Mouse (Mus musculus): ENCODE results near the gene Mgll.

The Mgll gene

GRCm38 (mm10) chr6:88776336-88776923 is 52.2 kb downstream of the Mgll start:
- no peak for DNase-seq

- no peak for DNase-seq
Observed at GRCm38 (mm10) chr6:88776964-88777363, 52.8 kb downstream of the Mgll start.

DNA sequence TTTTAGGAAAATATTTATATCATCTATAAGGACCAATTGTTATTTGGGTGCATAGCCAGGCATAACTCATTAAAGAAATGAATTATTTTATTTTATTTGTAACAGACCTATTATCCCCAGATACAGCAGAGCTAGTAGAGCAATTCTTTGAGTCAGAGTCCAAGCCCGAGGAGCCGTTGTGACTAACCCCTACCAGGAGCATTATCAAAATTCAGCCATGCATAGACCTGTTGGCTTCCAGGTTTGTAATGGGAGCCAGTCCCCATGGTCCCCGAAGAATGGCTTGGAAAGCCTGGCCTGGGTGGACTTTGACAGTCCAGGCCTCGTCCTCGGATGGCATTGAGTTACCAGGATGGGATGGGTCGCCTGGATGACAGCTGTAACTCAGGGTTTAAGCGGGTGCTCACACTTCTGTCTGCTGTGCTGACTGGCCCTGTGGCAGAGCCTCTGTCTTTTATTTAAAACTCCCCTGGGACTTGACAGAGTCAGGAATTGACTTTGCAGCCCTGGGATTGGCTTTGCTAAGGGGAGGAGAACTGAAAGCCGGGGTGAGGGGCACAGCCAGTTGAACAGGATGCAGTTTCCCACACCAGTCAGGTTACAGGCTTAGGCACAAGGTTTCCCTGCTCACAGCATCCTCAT is 54.0 kb downstream of the Mgll start:
- DNase-seq: no peak

GRCm38 (mm10) chr6:88779755-88780154 is 55.5 kb downstream of the Mgll start:
- DNase-seq: no peak

DNA sequence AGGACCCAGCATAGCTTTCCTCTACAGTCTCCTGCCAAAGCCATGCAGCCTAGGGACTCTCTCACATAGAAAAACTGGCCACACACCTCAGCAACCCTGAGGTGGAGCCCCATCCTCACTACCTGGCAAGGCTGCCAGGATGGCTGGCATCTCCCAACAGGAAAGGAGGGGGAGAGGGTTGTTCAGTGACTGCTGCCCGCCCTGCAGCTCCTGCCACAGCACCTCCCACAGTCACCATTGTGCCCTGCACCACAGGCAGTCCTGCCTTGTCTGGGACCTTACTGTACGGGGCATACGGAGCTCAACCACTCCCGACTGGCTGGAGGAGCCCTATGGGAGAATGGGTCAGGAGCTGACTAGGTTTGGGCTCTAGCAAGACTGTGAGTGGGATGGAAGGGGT is 57.7 kb downstream of the Mgll start:
- no peak for DNase-seq

DNA sequence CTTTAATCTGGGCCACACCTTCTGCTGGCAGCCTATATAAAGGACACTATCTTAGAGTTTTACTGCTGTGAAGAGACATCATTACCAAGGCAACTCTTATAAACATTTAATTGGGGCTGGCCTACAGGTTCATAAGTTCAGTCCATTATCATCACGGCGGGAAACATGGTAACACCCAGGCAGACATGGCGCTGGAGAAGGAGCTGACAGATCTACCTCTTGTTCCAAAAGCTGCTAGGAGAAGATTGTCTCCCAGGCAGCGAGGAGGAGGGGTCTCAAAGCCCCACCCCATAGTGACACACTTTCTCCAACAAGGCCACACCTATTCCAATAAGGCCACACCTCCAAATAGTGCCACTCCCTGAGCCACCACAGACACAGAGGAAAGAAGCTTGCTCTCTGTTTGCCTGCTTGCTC is 58.8 kb downstream of the Mgll start:
- DNase-seq: no peak

GRCm38 (mm10) chr6:88784691-88785173 is 60.5 kb downstream of the Mgll start:
- DNase-seq: no peak

- no peak for DNase-seq
Observed at GRCm38 (mm10) chr6:88785331-88785730, 61.1 kb downstream of the Mgll start.

DNA sequence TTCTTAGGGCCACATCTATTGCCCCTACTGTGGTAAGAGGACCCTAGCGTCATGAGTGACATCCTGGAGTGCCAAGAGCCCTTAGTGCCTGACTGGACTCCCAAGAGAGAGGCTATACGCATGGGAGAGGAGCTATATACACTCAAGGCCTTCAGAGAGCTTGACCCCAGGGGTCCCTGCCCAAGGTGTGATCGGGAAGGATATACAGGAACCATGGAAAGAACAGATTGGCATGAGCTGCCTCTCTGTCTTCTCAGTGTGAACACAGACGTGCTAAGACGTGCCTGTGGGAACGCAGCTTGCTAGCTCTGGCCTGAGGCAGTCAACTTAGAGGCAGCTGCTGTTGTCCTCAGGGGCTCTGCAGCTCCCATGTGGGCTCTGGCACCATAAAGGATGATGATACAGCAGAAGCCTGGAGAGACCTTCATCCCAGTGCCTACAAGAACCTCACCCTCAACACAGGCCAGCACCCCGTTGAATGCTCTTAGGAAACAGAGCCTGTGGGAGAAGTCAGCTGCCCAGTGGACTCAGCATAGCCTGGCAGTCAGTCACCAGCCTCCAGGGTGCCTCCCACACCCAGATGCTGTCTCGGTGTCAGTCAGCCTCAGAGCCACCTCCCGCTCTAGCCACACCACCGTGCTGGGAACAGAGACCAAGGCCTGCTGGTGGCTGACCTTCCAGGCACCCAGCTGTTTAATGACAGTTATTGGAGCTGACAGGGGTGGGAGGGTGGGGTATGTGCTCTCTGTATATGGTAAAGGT is 61.8 kb downstream of the Mgll start:
- DNase-seq: no peak

DNA sequence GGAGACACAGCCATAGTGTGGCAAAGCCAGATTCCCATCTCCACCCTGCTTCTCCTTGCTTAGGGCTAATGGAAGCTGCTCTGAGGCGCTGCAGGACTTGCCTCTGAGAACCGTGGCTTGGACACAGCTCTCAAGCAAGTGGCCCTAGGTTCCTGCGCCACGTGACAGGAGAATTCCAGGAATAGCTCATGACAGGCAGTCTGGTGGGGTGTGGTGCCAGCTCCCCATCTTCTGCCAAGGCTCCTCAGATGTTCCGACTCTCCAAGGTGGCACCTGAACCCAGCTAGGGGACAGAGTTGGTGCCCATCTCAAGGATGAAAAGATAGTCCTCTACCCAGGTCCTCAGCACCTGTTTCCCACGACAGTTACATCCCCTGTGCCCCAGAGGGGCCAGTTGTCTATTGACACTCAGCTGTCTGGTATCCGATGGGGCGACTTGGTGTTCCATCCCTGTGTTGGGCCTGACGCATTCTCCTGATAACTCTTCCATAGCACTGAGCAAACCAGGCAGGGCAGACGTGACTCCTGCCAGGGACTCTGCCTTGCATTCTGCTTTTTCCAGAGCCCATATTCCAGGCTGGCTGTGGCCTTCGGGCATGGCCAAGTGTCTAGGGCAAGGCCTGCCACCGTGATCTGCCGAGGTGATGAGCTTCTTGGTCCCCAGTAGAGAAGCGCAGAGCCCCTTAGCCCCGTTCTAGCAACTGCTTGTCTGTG is 62.7 kb downstream of the Mgll start:
- no peak for DNase-seq

GRCm38 (mm10) chr6:88787496-88787895 is 63.3 kb downstream of the Mgll start:
- DNase-seq: no peak

DNA sequence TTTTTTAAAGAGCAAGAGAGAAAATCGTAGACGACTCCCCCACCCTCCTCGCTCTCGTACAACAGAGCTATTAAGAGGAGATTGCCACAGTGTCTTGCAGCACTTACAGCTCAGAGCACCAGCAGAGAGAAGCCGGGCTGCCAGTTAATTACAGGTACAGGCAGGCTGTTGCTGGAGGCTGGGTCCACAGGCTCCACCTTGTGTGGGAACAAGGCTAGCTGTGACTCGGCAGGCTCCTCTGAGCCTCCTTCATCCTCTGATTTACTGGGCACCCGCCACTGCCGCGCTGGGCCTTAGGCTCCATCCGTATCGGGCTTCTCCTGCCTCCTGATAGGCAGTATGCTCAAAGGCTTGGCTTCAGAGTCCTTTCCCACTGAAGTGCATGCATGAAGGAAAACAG is 64.0 kb downstream of the Mgll start:
- DNase-seq: no peak

- no peak for DNase-seq
Observed at GRCm38 (mm10) chr6:88791299-88791698, 67.1 kb downstream of the Mgll start.

GRCm38 (mm10) chr6:88792147-88792691 is 68.0 kb downstream of the Mgll start:
- no peak for DNase-seq

- DNase-seq: no peak
Observed at GRCm38 (mm10) chr6:88793243-88793642, 69.0 kb downstream of the Mgll start.

DNA sequence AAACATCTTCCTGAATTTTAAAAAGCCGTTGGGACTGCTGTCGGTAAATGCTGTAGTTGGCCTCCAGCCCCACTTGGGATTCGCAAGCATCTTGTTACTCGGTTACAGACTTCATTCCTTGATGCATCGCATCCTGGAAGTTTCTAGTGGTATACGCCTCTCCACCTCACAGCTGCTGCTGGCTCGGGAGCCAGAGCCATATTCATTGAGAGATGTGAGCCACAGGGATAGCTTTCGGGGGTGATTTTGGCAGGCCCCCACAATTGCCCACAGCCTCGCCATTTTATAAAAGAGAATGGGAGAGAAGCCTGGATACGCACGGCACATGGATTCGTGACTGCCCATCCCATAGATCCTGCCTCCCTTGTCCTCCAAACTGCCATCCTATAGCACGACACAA is 69.7 kb downstream of the Mgll start:
- DNase-seq: no peak

DNA sequence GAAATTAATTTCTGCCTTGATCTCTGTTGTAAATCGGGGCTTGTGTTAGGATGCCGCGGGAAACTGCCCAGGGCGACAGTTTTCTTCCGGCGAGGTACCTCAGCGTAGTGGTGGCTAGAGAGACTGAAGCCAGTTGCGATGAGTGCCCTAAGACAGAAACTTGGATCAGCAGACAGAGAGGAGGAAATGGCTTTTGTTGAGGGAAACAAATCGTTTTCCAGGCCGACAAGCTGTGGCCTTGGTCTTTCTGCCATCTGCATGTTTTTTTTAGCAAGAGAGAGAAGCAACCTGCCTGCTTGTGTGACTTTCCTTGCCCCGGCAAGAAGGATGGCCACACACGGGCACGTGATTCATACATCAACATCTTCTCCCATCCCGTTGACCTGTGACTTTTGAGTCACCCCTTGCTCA is 70.4 kb downstream of the Mgll start:
- DNase-seq: no peak

DNA sequence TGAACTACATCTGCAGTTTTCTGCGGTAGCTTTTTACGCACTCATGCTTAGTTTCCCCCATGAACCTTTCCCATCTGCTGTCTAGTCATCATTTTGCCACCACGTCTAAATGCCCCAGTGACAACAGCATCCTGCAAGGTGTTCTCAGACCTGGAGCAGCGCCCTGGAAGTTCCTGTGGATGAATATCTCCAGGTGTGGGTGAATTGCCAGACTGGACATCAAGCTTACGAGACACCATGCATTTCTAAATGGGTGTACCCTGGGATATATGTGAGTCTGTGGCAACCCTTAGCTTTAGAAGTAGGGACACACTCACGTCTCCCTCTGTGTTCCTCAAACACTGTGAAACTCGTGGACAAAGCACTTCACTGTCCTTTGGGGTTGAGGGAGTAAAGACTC is 76.0 kb downstream of the Mgll start:
- DNase-seq: no peak

DNA sequence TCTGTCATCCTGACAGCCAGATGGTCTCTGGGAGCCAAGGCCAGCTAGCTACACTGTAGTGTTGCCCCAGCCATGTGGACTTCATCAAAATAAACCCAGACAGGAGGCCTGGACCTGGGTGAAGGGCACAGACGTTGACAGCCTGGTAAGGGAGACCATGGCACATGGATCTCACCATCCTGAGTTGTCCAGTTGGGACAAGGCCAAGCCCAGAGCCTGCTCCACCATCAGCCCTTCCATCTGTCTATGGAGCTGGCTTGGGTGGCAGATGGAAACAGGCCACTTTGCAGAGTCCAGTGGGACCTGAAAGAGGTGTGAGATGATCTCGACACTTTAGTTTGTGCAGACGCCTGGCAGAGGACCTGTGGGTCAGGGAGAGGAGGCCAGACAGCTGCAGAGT is 76.5 kb downstream of the Mgll start:
- DNase-seq: no peak

DNA sequence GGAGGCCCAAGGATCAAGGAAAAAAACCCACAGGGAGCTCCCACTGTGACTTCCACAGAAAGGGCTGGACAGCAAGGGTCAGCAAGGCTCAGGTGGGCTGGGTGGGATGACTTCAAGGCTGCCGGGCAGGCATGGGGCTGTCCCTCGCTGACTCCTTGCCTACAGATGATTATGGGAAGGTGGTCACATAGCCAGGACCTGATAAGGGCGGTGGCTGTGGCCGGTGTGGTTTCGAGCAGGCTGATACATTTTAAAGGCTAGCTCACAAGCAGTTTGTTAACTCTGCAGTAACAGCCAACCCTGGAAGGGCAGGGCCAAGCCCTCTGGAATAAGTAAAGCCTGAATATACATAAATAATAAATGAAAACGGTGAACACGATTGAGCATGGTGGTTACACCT is 78.8 kb downstream of the Mgll start:
- no peak for DNase-seq

- DNase-seq: no peak
Observed at GRCm38 (mm10) chr6:88803957-88804695, 79.9 kb downstream of the Mgll start.

DNA sequence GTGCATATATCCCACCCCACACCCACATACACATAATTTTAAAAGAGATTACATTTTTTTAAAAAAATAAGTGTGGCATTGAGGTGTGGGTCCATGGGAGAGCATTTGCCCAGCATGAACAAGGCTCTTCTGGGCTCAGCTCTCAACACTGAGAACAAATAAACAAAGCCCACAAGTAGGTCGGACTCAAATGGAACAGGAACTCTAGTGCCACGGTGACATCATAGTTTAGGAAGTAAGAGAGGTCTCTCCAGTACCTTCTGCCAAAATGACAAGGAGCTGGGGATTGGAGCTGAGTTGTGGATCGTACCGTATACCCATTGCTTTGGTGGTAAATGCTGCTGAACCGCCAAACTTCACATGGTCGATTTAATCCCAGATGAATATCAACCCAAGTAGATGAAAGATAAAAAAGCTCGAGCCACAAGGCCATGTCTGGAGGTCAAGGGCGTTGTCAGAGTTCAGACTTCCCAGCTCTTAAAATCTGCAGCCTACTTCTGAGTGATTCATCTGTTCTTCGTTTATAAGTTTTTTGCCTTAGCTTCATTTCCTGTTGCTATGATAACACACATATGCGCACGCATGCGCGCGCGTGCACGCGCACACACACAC is 80.9 kb downstream of the Mgll start:
- DNase-seq: no peak

Data from thymus, postnatal 25 days (tissue).